Mouse (Mus musculus): ENCODE results near the gene Gm13941. TPM values are rescaled to one million over a fixed set of nuclear protein-coding genes. Genes with fewer than 3 reads are reported as not detected.

The Gm13941 gene
- polyA plus RNA-seq (2014; fragmentation: Nextera tagmentation; extraction: Ambion mirVana), result not detected in 2 replicates

DNA sequence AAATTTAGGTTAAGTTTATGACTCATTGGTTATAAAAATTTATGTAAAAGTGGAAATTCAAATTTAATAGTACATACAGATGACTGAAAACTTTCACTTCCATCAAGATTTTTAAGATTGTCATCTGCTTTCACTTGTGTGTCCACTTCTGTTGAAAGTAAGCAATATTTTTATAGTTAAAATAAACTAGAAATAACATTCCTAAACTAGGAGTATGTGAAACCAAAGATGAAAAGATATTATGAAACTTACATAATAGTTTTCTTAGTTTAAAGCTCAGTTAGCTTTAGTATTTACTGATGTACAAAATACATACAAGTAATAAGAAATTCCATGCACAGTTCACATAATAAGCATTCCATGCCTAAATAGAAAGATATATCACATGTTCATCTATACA is at the start of gene Gm13941:
Gm13941 (minus strand) TSS at position 101 of the 400 bp plus-strand sequence.
- H3K36me3 ChIP-seq (ENCODE audit: control insufficient read depth, insufficient read depth, low read length), result no peaks in the 10 kb centered on the region
- no peaks in the 10 kb centered on the region for H3K27me3 ChIP-seq (ENCODE audit: control insufficient read depth, insufficient read depth, low read length)
- H3K4me1 ChIP-seq (ENCODE audit: control insufficient read depth, insufficient read depth, low read length), result no peaks in the 10 kb centered on the region
- H3K4me2 ChIP-seq (replicated peaks; ENCODE audit: low read depth, low read length), result no peak within 1 kb of the TSS
- no peak for ATAC-seq (ENCODE audit: insufficient number of reproducible peaks, insufficient read depth, low FRiP score, low read depth)
- H3K9me3 ChIP-seq (ENCODE audit: control insufficient read depth, low read depth, low read length), result no peaks in the 10 kb centered on the region
- no peak within 1 kb of the TSS for H3K27ac ChIP-seq (ENCODE audit: low read length)
- H3K4me3 ChIP-seq (ENCODE audit: low read depth, low read length), result no peak within 1 kb of the TSS
- H3K9ac ChIP-seq (replicated peaks; ENCODE audit: low read depth, low read length), result no peak within 1 kb of the TSS

DNA sequence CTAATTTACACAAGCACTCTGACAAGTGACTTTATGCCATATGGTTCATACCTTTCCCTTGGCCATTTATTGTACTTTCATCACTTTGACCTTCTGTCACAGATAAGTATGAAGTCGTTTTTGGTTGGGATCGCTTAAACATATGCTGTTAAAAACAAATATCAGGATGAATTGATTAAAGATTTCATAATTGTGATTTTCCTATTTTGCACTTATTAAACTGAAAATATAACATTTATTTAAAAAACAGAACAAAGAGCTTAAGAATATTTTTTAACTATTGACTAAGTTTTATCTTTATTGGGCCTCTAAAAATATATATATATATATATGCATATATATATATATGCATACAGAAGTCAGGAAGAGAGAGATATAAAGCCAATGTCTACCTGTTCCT is 47.1 kb upstream of the Gm13941 start, which contains the start of gene Gm15130:
Gm15130 (minus strand) TSS at position 101 of the 400 bp plus-strand sequence.
- WGBS, result 55% methylated on average over 2 of the region's 2 CpGs

DNA sequence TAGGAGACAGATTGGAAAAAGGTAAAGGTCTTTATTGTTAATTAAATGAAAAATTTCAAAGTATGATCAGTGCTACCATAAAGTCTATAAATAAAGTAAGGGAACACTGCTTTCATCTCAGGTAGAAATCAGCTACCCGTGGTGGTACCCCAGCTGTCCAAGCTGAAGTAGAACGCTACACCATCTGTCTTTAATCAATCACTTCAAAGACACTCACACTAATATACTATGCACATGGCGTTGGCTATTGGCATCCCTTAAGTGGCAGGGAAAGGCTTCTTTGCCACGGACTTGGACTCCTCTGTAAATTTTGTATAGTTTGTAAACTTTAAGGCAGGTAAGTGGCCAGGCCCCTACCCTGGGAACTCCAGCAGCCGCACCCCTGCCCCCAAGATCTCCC is 30.0 kb upstream of the Gm13941 start:
- 58% methylated on average over 5 of the region's 5 CpGs for WGBS
- no peaks in the 10 kb centered on the region for H3K36me3 ChIP-seq (ENCODE audit: control insufficient read depth, insufficient read depth, low read length)
- H3K9me3 ChIP-seq (ENCODE audit: control insufficient read depth, low read depth, low read length), result no peaks in the 10 kb centered on the region
- no peak overlapping the region for H3K4me2 ChIP-seq (replicated peaks; ENCODE audit: low read depth, low read length)
- H3K9ac ChIP-seq (replicated peaks; ENCODE audit: low read depth, low read length), result no peak overlapping the region
- H3K4me1 ChIP-seq (ENCODE audit: control insufficient read depth, insufficient read depth, low read length), result no peaks in the 10 kb centered on the region
- no peak for ATAC-seq (ENCODE audit: insufficient number of reproducible peaks, insufficient read depth, low FRiP score, low read depth)
- H3K4me3 ChIP-seq (ENCODE audit: low read depth, low read length), result no peak overlapping the region
- H3K27me3 ChIP-seq (ENCODE audit: control insufficient read depth, insufficient read depth, low read length), result no peaks in the 10 kb centered on the region
- no peak overlapping the region for H3K27ac ChIP-seq (ENCODE audit: low read length)

More for the DNA sequence above, 47.1 kb upstream of the Gm13941 start, which contains the start of gene Gm15130:
- no peaks in the 10 kb centered on the region for H3K27me3 ChIP-seq (ENCODE audit: control insufficient read depth, insufficient read depth, low read length)
- no peak within 1 kb of the TSS for H3K9ac ChIP-seq (replicated peaks; ENCODE audit: low read depth, low read length)
- no peak for ATAC-seq (ENCODE audit: insufficient number of reproducible peaks, insufficient read depth, low FRiP score, low read depth)
- H3K36me3 ChIP-seq (ENCODE audit: control insufficient read depth, insufficient read depth, low read length), result no peaks in the 10 kb centered on the region
- no peak within 1 kb of the TSS for H3K4me3 ChIP-seq (ENCODE audit: low read depth, low read length)
- H3K4me1 ChIP-seq (ENCODE audit: control insufficient read depth, insufficient read depth, low read length), result no peaks in the 10 kb centered on the region
- H3K27ac ChIP-seq (ENCODE audit: low read length), result no peak within 1 kb of the TSS
- H3K4me2 ChIP-seq (replicated peaks; ENCODE audit: low read depth, low read length), result no peak within 1 kb of the TSS
- H3K9me3 ChIP-seq (ENCODE audit: control insufficient read depth, low read depth, low read length), result no peaks in the 10 kb centered on the region

DNA sequence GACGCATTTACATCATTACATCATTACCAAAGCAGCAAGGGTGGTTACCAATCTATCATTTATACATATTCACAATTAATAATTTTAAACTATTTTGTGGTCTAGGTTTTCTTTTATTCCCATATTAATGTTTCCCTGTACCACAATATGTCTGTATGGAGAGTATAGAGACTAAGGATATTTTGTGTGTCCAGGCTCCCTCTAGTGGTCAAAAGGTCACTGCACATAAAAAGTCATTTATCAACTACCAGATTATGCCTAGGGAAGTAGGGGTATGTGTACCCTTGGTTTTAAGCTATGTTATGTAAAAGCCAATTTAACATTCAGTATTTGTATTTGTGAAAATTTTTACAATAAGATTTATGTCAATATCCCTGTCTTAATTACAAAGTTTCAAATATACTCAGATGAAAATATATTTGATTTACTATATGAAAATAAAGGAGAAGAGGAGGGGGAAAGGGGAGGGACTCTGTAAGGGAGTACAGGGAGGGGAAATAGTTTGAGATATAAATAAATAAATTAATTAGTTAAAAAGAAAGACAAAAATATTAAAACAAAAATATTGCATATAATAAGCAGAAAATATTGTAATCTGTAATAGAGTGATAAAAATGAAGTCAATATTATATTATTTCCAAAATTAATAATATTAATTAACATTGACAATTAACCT is 47.1 kb downstream of the Gm13941 start:
- H3K9me3 ChIP-seq (ENCODE audit: control insufficient read depth, low read depth, low read length), result no peaks in the 10 kb centered on the region
- WGBS, result 90% methylated on average over 1 of the region's 1 CpGs
- H3K27me3 ChIP-seq (ENCODE audit: control insufficient read depth, insufficient read depth, low read length), result no peaks in the 10 kb centered on the region
- no peak overlapping the region for H3K4me3 ChIP-seq (ENCODE audit: low read depth, low read length)
- no peaks in the 10 kb centered on the region for H3K4me1 ChIP-seq (ENCODE audit: control insufficient read depth, insufficient read depth, low read length)
- no peak overlapping the region for H3K4me2 ChIP-seq (replicated peaks; ENCODE audit: low read depth, low read length)
- H3K36me3 ChIP-seq (ENCODE audit: control insufficient read depth, insufficient read depth, low read length), result no peaks in the 10 kb centered on the region
- H3K27ac ChIP-seq (ENCODE audit: low read length), result no peak overlapping the region
- H3K9ac ChIP-seq (replicated peaks; ENCODE audit: low read depth, low read length), result no peak overlapping the region
- ATAC-seq (ENCODE audit: insufficient number of reproducible peaks, insufficient read depth, low FRiP score, low read depth), result no peak

Other genes with a start within 250 kb of the Gm13941 start
- 0.19 and 0.22 TPM in 2 replicates for gene Ano3, start 155.1 kb downstream of the Gm13941 start, polyA plus RNA-seq (2014; fragmentation: Nextera tagmentation; extraction: Ambion mirVana)
- not detected in 2 replicates for gene Gm15130, start 47.0 kb upstream of the Gm13941 start, polyA plus RNA-seq (2014; fragmentation: Nextera tagmentation; extraction: Ambion mirVana)
- not detected in 2 replicates for gene 4930430A15Rik, start 123.6 kb upstream of the Gm13941 start, polyA plus RNA-seq (2014; fragmentation: Nextera tagmentation; extraction: Ambion mirVana)
- not detected in 2 replicates for gene Olfr1275, start 129.3 kb upstream of the Gm13941 start, polyA plus RNA-seq (2014; fragmentation: Nextera tagmentation; extraction: Ambion mirVana)
- gene Olfr1276, start 148.5 kb upstream of the Gm13941 start, polyA plus RNA-seq (2014; fragmentation: Nextera tagmentation; extraction: Ambion mirVana), result not detected in 2 replicates
- gene Olfr1277, start 168.1 kb upstream of the Gm13941 start, polyA plus RNA-seq (2014; fragmentation: Nextera tagmentation; extraction: Ambion mirVana), result not detected in 2 replicates
- gene Olfr1278, start 184.2 kb upstream of the Gm13941 start, polyA plus RNA-seq (2014; fragmentation: Nextera tagmentation; extraction: Ambion mirVana), result not detected in 2 replicates
- gene Olfr1279, start 194.7 kb upstream of the Gm13941 start, polyA plus RNA-seq (2014; fragmentation: Nextera tagmentation; extraction: Ambion mirVana), result not detected in 2 replicates
- gene Olfr1280, start 208.0 kb upstream of the Gm13941 start, polyA plus RNA-seq (2014; fragmentation: Nextera tagmentation; extraction: Ambion mirVana), result not detected in 2 replicates
- gene Olfr1281, start 220.5 kb upstream of the Gm13941 start, polyA plus RNA-seq (2014; fragmentation: Nextera tagmentation; extraction: Ambion mirVana), result not detected in 2 replicates
- gene Olfr1282, start 230.1 kb upstream of the Gm13941 start, polyA plus RNA-seq (2014; fragmentation: Nextera tagmentation; extraction: Ambion mirVana), result not detected in 2 replicates